Mouse (Mus musculus) small intestine, adult 2 months (tissue): ENCODE results near the gene Egfl8. TPM values are rescaled to one million over a fixed set of nuclear protein-coding genes. Genes with fewer than 3 reads are reported as not detected.
A peak's percentile ranks its signal among the peaks of the same experiment; 100 is the strongest.

Source experiments
- H3K27ac ChIP-seq: fragments of 200-500 bp; 2 replicates; pipeline ENCODE4 v1.5.1; 2012; ENCODE audit warnings: low read depth, low read length, control low read depth, inconsistent platforms; ENCODE audit not compliant: insufficient read depth
- H3K27me3 ChIP-seq: fragments of 200-500 bp; 2 replicates; pipeline ENCODE4 v1.6.1; 2012; ENCODE audit warnings: mild to moderate bottlenecking, moderate library complexity, low read length, inconsistent platforms; ENCODE audit not compliant: control insufficient read depth, insufficient read depth
- H3K36me3 ChIP-seq: fragments of 200-500 bp; 2 replicates; pipeline ENCODE4 v1.6.1; 2012; ENCODE audit warnings: mild to moderate bottlenecking, low read length, control low read depth, inconsistent platforms; ENCODE audit not compliant: control insufficient read depth, insufficient read depth
- H3K4me1 ChIP-seq: fragments of 200-500 bp; 2 replicates; pipeline ENCODE4 v1.6.1; 2012; ENCODE audit warnings: low read length, inconsistent platforms, mixed read lengths; ENCODE audit not compliant: control insufficient read depth, insufficient read depth, insufficient read length
- H3K4me3 ChIP-seq: fragments of 200-500 bp; 2 replicates; pipeline ENCODE4 v1.5.1; 2012; ENCODE audit warnings: low read depth, mild to moderate bottlenecking, control low read depth, inconsistent platforms, low read length, moderate library complexity
- CTCF ChIP-seq: fragments of 200-500 bp; IDR thresholded peaks from 2 replicates; pipeline ENCODE4 v1.5.1; 2012; ENCODE audit warnings: low read depth, mild to moderate bottlenecking, control low read depth, inconsistent platforms, low read length, moderate library complexity, mixed read lengths; ENCODE audit not compliant: insufficient replicate concordance, insufficient read length; ENCODE audit errors: extremely low read depth
- POLR2A ChIP-seq: fragments of 200-500 bp; IDR thresholded peaks from 2 replicates; pipeline ENCODE4 v1.6.1; 2012; ENCODE audit warnings: low read depth, mild to moderate bottlenecking, control low read depth, inconsistent platforms, low read length, moderate library complexity
- WGBS: fragments of 180-500 bp; shearing (Covaris S2); methylation state at CpG from one replicate; pipeline ENCODE4 v1.1.7; 2018; 5-methylcytosine and 5-hydroxymethylcytosine counted together
- polyA plus RNA-seq: library from polyadenylated mRNA; depleted of rRNA; stranded (reverse); fragments of >200 nt; gene quantifications from 2 replicates; pipeline ENCODE4 v1.2.3, GENCODE M21; 2012

Egfl8 gene
- polyA plus RNA-seq, 1 experiment = 2.3 TPM

- no peak overlapping the region for H3K4me3 ChIP-seq
- H3K36me3 ChIP-seq = peaks cover 1% of the 10 kb centered on the region; the same call in 1 of the 2 replicates
- TF ChIP-seq CTCF = no peak
- no peak for TF ChIP-seq POLR2A
- peaks cover 4% of the 10 kb centered on the region; the same call in 1 of the 2 replicates for H3K27me3 ChIP-seq
- H3K4me1 ChIP-seq = peaks cover 17% of the 10 kb centered on the region
- 42% methylated on average over 12 of the region's 12 CpGs for WGBS
- no peak overlapping the region for H3K27ac ChIP-seq
Measured at GRCm38 (mm10) chr17:34659181-34659896, 43.6 kb upstream of the Egfl8 start.

GRCm38 (mm10) chr17:34658591-34658990 is 42.8 kb upstream of the Egfl8 start:
- no peak for TF ChIP-seq CTCF
- no peak for TF ChIP-seq POLR2A
- peaks cover 4% of the 10 kb centered on the region; the same call in 1 of the 2 replicates for H3K27me3 ChIP-seq
- H3K36me3 ChIP-seq = peaks cover 4% of the 10 kb centered on the region
- H3K4me3 ChIP-seq = no peak overlapping the region
- no peak overlapping the region for H3K27ac ChIP-seq
- peaks cover 17% of the 10 kb centered on the region for H3K4me1 ChIP-seq
- WGBS = 80% methylated on average over 3 of the region's 3 CpGs

GRCm38 (mm10) chr17:34658145-34658544 is 42.4 kb upstream of the Egfl8 start:
- 51% methylated on average over 2 of the region's 2 CpGs for WGBS
- no peak for TF ChIP-seq POLR2A
- no peak for TF ChIP-seq CTCF
- Histone ChIP-seq H3K27me3 (peaks cover 4% of the 10 kb centered on the region; the same call in 1 of the 2 replicates), H3K4me3 (no peak overlapping the region), H3K36me3 (peaks cover 7% of the 10 kb centered on the region), H3K27ac (no peak overlapping the region), H3K4me1 (peaks cover 17% of the 10 kb centered on the region)

GRCm38 (mm10) chr17:34657271-34657670 is 41.5 kb upstream of the Egfl8 start:
- H3K4me1 ChIP-seq = peaks cover 15% of the 10 kb centered on the region
- 32% methylated on average over 2 of the region's 2 CpGs for WGBS
- no peak overlapping the region for H3K27ac ChIP-seq
- peaks cover 13% of the 10 kb centered on the region for H3K36me3 ChIP-seq
- peaks cover 4% of the 10 kb centered on the region; the same call in 1 of the 2 replicates for H3K27me3 ChIP-seq
- TF ChIP-seq CTCF (no peak), POLR2A (no peak)
- no peak overlapping the region for H3K4me3 ChIP-seq

- 50% methylated on average over 8 of the region's 8 CpGs for WGBS
- Histone ChIP-seq H3K36me3 (peaks cover 19% of the 10 kb centered on the region), H3K27me3 (peaks cover 4% of the 10 kb centered on the region; the same call in 1 of the 2 replicates), H3K4me3 (no peak overlapping the region), H3K27ac (peak overlapping the region; percentile 58), H3K4me1 (peaks cover 15% of the 10 kb centered on the region)
- no peak for TF ChIP-seq CTCF
- no peak for TF ChIP-seq POLR2A
Measured at GRCm38 (mm10) chr17:34656666-34657065, 40.9 kb upstream of the Egfl8 start.

GRCm38 (mm10) chr17:34655581-34655991 is 39.8 kb upstream of the Egfl8 start:
- Histone ChIP-seq H3K27me3 (peaks cover 2% of the 10 kb centered on the region; the same call in 1 of the 2 replicates), H3K4me3 (no peak overlapping the region), H3K36me3 (peaks cover 29% of the 10 kb centered on the region), H3K4me1 (peaks cover 7% of the 10 kb centered on the region), H3K27ac (peak overlapping the region; percentile 67)
- no peak for TF ChIP-seq POLR2A
- peak; percentile 6; the same call in 1 of the 2 replicates for TF ChIP-seq CTCF
- 27% methylated on average over 4 of the region's 4 CpGs for WGBS

GRCm38 (mm10) chr17:34655160-34655559 is 39.4 kb upstream of the Egfl8 start:
- WGBS = 70% methylated on average over 7 of the region's 7 CpGs
- Histone ChIP-seq H3K4me3 (no peak overlapping the region), H3K4me1 (peaks cover 7% of the 10 kb centered on the region), H3K36me3 (peaks cover 32% of the 10 kb centered on the region), H3K27ac (peak overlapping the region; percentile 67), H3K27me3 (no peaks in the 10 kb centered on the region)
- no peak for TF ChIP-seq CTCF
- no peak for TF ChIP-seq POLR2A
